Mouse (Mus musculus): ENCODE measurements around the gene Scyl3. TPM values are rescaled to one million over a fixed set of nuclear protein-coding genes. Genes with fewer than 3 reads are reported as not detected.

The Scyl3 gene
- polyA plus RNA-seq, 1 experiment from 2014 or later = 15.9 TPM

GRCm38 (mm10) chr1:163934591-163934990 is 5.7 kb downstream of the Scyl3 start:
- no peak overlapping the region for H3K27ac ChIP-seq
- no peaks in the 10 kb centered on the region for H3K27me3 ChIP-seq (ENCODE audit: insufficient read depth, low read length)
- H3K4me3 ChIP-seq (replicated peaks; ENCODE audit: low read depth, low read length) = no peak overlapping the region
- WGBS = 72% methylated on average over 2 of the region's 2 CpGs
- 0 out of 2 replicates have a peak, but pooled peaks cover 4% of the 10 kb centered on the region for H3K4me1 ChIP-seq (replicated peaks; ENCODE audit: insufficient read depth, low read length)
- no peak overlapping the region for H3K9ac ChIP-seq (ENCODE audit: low read depth, low read length)
- no peaks in the 10 kb centered on the region for H3K9me3 ChIP-seq (replicated peaks; ENCODE audit: low read length)
- no peak for DNase-seq (ENCODE audit: low spot score)
- ATAC-seq (replicated peaks; ENCODE audit: low FRiP score, low read depth) = no peak
- TF ChIP-seq CTCF (IDR thresholded peaks at IDR 0.05; ENCODE audit: low read depth) = no peak
- peaks cover 45% of the 10 kb centered on the region for H3K36me3 ChIP-seq (ENCODE audit: insufficient read depth, low read length)
- no peak overlapping the region for H3K4me2 ChIP-seq (ENCODE audit: low read length)

- 66% methylated on average over 6 of the region's 6 CpGs for WGBS
- Histone ChIP-seq H3K4me2 (ENCODE audit: low read length) (no peak overlapping the region), H3K36me3 (ENCODE audit: insufficient read depth, low read length) (peaks cover 45% of the 10 kb centered on the region), H3K4me1 (replicated peaks; ENCODE audit: insufficient read depth, low read length) (no peaks in the 10 kb centered on the region), H3K27me3 (ENCODE audit: insufficient read depth, low read length) (no peaks in the 10 kb centered on the region), H3K4me3 (replicated peaks; ENCODE audit: low read depth, low read length) (no peak overlapping the region), H3K9ac (ENCODE audit: low read depth, low read length) (no peak overlapping the region), H3K27ac (no peak overlapping the region), H3K9me3 (replicated peaks; ENCODE audit: low read length) (no peaks in the 10 kb centered on the region)
- DNase-seq (ENCODE audit: low spot score) (peak; percentile 28), ATAC-seq (replicated peaks; ENCODE audit: low FRiP score, low read depth) (no peak)
- no peak for TF ChIP-seq CTCF (IDR thresholded peaks at IDR 0.05; ENCODE audit: low read depth)
Measured at GRCm38 (mm10) chr1:163942056-163942455, 13.2 kb downstream of the Scyl3 start.

DNA sequence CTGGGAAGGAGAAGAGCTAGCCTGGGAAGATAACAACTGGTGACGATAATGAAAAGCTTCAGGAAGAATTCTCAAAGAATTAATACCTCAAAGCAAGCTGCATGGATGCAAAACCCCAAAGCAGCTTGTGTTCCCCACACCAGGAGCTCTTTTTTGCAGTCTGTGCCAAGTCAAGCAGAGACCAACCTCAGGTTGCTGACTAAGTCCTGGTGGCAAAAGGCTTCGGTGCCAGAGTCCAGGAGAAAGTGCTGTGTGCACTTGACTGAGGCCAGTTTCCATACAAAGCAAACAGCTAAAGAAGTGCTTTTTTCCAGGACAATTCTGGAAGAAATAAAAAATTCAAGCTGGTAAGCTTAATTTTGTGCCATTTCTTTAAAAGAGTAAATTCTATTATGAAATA is 24.5 kb downstream of the Scyl3 start:
- no peak for TF ChIP-seq CTCF (IDR thresholded peaks at IDR 0.05; ENCODE audit: low read depth)
- H3K27ac ChIP-seq = no peak overlapping the region
- no peaks in the 10 kb centered on the region for H3K27me3 ChIP-seq (ENCODE audit: insufficient read depth, low read length)
- no peak overlapping the region for H3K4me3 ChIP-seq (replicated peaks; ENCODE audit: low read depth, low read length)
- WGBS = 89% methylated on average over 2 of the region's 2 CpGs
- no peak overlapping the region for H3K4me2 ChIP-seq (ENCODE audit: low read length)
- H3K9ac ChIP-seq (ENCODE audit: low read depth, low read length) = no peak overlapping the region
- H3K4me1 ChIP-seq (replicated peaks; ENCODE audit: insufficient read depth, low read length) = no peaks in the 10 kb centered on the region
- ATAC-seq (replicated peaks; ENCODE audit: low FRiP score, low read depth) (no peak), DNase-seq (ENCODE audit: low spot score) (no peak)
- H3K36me3 ChIP-seq (ENCODE audit: insufficient read depth, low read length) = peaks cover 57% of the 10 kb centered on the region
- no peaks in the 10 kb centered on the region for H3K9me3 ChIP-seq (replicated peaks; ENCODE audit: low read length)

- Histone ChIP-seq H3K9me3 (replicated peaks; ENCODE audit: low read length) (no peaks in the 10 kb centered on the region), H3K36me3 (ENCODE audit: insufficient read depth, low read length) (peaks cover 25% of the 10 kb centered on the region), H3K4me1 (replicated peaks; ENCODE audit: insufficient read depth, low read length) (no peaks in the 10 kb centered on the region), H3K9ac (ENCODE audit: low read depth, low read length) (no peak overlapping the region), H3K27me3 (ENCODE audit: insufficient read depth, low read length) (no peaks in the 10 kb centered on the region), H3K4me3 (replicated peaks; ENCODE audit: low read depth, low read length) (no peak overlapping the region), H3K4me2 (ENCODE audit: low read length) (no peak overlapping the region), H3K27ac (no peak overlapping the region)
- ATAC-seq (replicated peaks; ENCODE audit: low FRiP score, low read depth) = no peak
- 87% methylated on average over 3 of the region's 3 CpGs for WGBS
- TF ChIP-seq CTCF (IDR thresholded peaks at IDR 0.05; ENCODE audit: low read depth) = no peak
- DNase-seq (ENCODE audit: low spot score) = no peak
Measured at GRCm38 (mm10) chr1:163958036-163958435, 29.1 kb downstream of the Scyl3 start.

GRCm38 (mm10) chr1:163964008-163964689 is 35.2 kb downstream of the Scyl3 start:
- Histone ChIP-seq H3K4me1 (replicated peaks; ENCODE audit: insufficient read depth, low read length) (no peaks in the 10 kb centered on the region), H3K9me3 (replicated peaks; ENCODE audit: low read length) (no peaks in the 10 kb centered on the region), H3K4me2 (ENCODE audit: low read length) (no peak overlapping the region), H3K36me3 (ENCODE audit: insufficient read depth, low read length) (peaks cover 14% of the 10 kb centered on the region; the same call in 1 of the 2 replicates), H3K27me3 (ENCODE audit: insufficient read depth, low read length) (no peaks in the 10 kb centered on the region), H3K9ac (ENCODE audit: low read depth, low read length) (no peak overlapping the region), H3K4me3 (replicated peaks; ENCODE audit: low read depth, low read length) (no peak overlapping the region), H3K27ac (no peak overlapping the region)
- ATAC-seq (replicated peaks; ENCODE audit: low FRiP score, low read depth) (no peak), DNase-seq (ENCODE audit: low spot score) (no peak)
- no peak for TF ChIP-seq CTCF (IDR thresholded peaks at IDR 0.05; ENCODE audit: low read depth)
- WGBS = 89% methylated on average over 10 of the region's 10 CpGs

DNA sequence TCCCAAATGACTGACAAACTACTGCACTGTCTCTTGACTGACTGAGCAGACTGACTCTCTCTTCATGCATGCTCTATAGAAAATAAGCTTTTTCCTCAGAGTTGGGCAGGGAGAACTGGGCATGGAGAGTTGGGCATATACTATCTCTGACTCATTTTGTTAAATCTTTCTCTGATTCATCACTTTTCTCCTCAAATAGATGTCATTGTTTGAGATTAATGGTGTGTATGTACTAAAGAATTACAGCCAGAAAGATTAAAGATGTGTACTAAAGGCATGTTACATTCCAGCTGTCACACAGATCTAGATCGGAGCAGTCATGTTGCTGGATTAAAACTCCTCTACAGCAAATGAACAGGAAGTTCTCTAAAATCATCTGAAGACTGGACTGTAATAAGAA is 45.6 kb downstream of the Scyl3 start:
- Histone ChIP-seq H3K9ac (ENCODE audit: low read depth, low read length) (no peak overlapping the region), H3K4me1 (replicated peaks; ENCODE audit: insufficient read depth, low read length) (no peaks in the 10 kb centered on the region), H3K4me2 (ENCODE audit: low read length) (no peak overlapping the region), H3K27me3 (ENCODE audit: insufficient read depth, low read length) (no peaks in the 10 kb centered on the region), H3K36me3 (ENCODE audit: insufficient read depth, low read length) (0 out of 2 replicates have a peak, but pooled peaks cover 2% of the 10 kb centered on the region), H3K4me3 (replicated peaks; ENCODE audit: low read depth, low read length) (no peak overlapping the region), H3K9me3 (replicated peaks; ENCODE audit: low read length) (no peaks in the 10 kb centered on the region), H3K27ac (no peak overlapping the region)
- ATAC-seq (replicated peaks; ENCODE audit: low FRiP score, low read depth) (no peak), DNase-seq (ENCODE audit: low spot score) (peak; percentile 5)
- 74% methylated on average over 1 of the region's 1 CpGs for WGBS
- no peak for TF ChIP-seq CTCF (IDR thresholded peaks at IDR 0.05; ENCODE audit: low read depth)

DNA sequence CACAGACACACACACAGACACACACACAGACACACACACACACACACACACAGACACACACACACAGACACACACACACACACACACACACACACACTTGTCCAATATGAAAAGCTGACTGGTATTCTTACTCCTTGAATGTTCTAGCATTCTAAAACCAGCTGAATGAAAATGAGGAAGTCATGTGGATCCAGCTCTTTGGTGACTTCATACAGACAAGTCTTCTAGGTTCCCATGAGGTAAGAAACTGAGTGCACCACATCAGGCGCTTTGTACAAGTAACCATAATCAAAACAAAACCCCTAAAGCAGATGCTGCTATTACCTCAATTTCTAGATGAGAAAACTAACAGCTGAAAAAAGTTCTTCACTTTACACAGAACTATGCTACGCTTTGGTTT is 46.2 kb downstream of the Scyl3 start:
- H3K36me3 ChIP-seq (ENCODE audit: insufficient read depth, low read length) = 0 out of 2 replicates have a peak, but pooled peaks cover 2% of the 10 kb centered on the region
- TF ChIP-seq CTCF (IDR thresholded peaks at IDR 0.05; ENCODE audit: low read depth) = no peak
- WGBS = 93% methylated on average over 2 of the region's 2 CpGs
- no peak overlapping the region for H3K4me3 ChIP-seq (replicated peaks; ENCODE audit: low read depth, low read length)
- H3K4me1 ChIP-seq (replicated peaks; ENCODE audit: insufficient read depth, low read length) = no peaks in the 10 kb centered on the region
- no peak overlapping the region for H3K9ac ChIP-seq (ENCODE audit: low read depth, low read length)
- no peaks in the 10 kb centered on the region for H3K27me3 ChIP-seq (ENCODE audit: insufficient read depth, low read length)
- no peak overlapping the region for H3K4me2 ChIP-seq (ENCODE audit: low read length)
- no peaks in the 10 kb centered on the region for H3K9me3 ChIP-seq (replicated peaks; ENCODE audit: low read length)
- DNase-seq (ENCODE audit: low spot score) (no peak), ATAC-seq (replicated peaks; ENCODE audit: low FRiP score, low read depth) (no peak)
- H3K27ac ChIP-seq = no peak overlapping the region

All from kidney, postnatal 0 days (tissue).